Mouse (Mus musculus): ENCODE data around the gene Mettl5.

The Mettl5 gene

DNA sequence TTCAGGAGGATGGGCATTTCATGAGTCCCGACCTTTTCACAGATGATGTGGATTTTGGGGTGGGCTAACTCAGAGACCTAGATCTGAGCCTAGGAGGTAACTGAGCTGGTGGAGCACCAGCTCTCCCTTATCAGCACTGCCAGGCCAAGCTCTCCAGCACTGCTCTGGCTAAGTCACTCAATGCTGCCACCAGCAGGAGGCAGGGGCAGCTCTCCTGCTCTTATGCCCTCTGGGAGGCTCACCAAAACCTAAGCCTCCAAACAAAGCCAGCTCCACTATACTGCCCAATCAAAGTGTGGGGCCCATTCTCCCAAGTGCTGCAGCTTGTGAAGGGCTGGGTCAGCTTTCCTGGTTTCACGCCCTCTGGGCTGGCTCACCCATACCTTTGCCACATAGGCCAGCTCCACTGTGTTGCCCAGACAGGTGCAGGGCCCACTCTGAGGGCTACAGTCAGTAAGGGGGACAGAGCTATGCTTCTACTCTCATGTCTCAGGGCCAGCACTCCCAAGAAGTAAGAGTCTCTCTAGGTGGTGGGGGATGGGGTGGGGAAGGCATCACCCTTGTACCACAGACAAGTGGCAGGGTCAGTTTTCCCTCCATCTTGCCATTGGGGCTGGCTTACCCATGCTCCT, 33.9 kb downstream of the Mettl5 start:
- no peak for DNase-seq

- DNase-seq = peak; percentile 30 to 40
These were observed 36.2 kb downstream of the Mettl5 start for GRCm38 (mm10) chr2:69849215-69849614.

DNA sequence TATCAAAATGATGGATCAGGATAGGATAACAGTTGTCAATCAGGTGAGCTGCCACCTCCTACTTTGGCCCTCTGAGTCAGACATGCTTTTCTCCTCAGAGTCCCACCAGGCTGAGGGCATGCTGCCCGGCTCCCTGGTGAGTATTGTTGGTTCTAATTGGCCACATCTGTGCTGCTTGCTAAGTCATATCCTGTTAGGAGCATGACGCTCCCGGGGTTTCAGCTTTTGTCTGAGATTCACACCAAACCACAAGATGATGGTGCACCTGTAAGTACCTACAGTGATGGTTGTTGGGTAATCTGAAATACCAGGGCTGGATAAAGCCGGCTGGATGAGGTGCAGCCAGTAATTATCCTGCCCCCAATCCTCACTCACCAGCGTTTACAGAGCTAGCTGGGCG, 45.2 kb downstream of the Mettl5 start:
- DNase-seq = no peak

- no peak for DNase-seq
These were observed 46.7 kb downstream of the Mettl5 start for GRCm38 (mm10) chr2:69838707-69839106.

DNA sequence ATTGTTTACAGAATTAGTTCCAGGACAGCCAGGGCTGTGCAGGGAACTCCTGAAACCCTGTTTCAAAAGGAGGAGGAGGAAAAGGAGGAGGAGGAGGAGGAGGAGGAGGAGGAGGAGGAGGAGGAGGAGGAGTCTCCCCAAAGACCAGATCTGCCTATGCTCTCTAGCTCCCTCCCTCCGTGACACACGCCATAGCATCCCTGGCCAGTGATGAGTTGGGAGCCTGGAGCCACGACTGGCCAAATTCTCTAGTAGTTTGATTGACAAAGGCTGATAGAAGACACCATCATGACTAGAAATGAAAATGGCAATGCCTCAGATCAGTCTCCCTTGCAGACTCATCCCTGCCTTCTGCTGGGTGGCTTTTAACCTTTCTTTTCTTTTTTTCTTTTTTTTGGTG, 47.4 kb downstream of the Mettl5 start:
- DNase-seq = no peak

- no peak for DNase-seq
These were observed 48.0 kb downstream of the Mettl5 start for GRCm38 (mm10) chr2:69837244-69837967.

DNA sequence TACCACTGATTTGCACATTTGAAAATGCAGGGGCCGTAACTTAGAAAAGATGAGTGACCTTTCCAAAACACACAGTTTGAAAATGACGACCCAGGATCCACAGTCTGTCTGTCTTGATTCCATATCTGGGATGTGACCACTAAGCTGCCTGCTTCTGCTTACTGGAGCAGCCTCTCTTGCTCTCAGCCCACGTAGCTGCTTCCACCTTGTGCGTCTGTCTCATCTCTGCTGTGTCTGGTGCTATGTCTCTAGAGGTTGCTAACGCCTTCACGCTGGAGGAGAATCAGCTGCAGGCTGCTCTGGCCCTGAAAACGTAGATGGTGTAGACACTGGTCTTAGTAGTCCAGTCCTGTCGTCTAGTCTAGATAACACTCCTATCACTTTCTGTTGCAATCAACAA, 55.3 kb downstream of the Mettl5 start:
- no peak for DNase-seq

DNA sequence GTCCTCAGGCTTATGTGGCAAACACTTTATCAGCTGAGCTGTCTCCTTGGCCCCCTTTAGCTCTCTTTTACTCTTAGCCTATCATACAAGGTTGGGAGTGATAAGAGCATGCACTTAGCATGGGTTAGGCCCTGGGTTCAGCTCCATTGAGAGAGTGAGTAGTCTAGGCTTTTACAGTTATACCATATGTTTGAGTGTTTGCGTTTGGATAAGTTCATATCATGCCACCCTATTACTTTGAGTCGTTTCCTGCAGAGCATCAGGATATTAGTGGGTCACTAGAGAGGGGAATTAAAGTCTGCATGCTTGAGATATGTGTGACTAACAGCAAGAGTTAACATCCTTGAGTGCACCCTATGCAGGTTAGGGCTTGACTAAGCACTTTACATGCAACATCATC, 55.7 kb downstream of the Mettl5 start:
- no peak for DNase-seq

GRCm38 (mm10) chr2:69828031-69828430, 57.4 kb downstream of the Mettl5 start:
- DNase-seq = no peak

DNA sequence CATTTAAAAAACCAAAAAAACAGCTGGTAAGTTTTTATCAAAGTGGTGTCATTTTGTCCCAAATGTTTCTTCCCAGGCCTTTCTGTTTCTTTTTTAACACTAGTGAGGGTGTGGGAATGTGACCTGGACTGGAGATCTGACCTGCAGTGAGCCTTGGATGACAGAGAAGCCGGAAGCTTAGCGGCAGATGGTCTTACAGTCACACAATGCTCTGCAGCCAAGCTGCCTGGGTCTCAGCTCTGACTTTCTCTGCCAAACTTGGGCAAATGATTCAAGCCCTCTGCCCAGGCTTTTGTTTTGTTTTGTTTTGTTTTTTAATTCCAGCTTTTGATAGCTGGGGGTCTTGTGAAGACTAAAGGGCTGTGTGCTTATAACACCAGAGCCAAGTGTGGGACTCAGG, 59.0 kb downstream of the Mettl5 start:
- peak in 1 of 2 experiments; percentile 39 for DNase-seq

DNA sequence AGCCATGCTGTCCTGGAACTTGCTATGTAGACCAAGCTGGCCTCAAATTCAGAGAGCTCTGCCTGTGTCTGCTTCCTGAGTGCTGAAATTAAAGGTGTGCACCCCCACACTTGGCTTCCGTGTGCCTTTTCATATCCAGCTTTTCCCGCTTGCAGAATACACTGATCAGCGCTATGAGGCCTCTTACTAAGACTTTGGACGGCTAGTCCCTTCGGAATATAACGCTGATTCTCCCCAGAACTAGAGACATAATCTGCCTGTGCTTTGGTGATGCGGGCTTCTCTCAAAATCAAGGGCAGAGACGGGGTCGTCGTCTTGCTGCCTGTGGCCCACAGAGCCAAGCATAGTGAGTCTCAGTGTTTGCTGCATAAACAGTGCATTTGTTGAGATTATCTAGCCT, 59.5 kb downstream of the Mettl5 start:
- DNase-seq = no peak

- peak; percentile 25 to 40 for DNase-seq
These were observed 62.2 kb downstream of the Mettl5 start for GRCm38 (mm10) chr2:69823129-69823677.

DNA sequence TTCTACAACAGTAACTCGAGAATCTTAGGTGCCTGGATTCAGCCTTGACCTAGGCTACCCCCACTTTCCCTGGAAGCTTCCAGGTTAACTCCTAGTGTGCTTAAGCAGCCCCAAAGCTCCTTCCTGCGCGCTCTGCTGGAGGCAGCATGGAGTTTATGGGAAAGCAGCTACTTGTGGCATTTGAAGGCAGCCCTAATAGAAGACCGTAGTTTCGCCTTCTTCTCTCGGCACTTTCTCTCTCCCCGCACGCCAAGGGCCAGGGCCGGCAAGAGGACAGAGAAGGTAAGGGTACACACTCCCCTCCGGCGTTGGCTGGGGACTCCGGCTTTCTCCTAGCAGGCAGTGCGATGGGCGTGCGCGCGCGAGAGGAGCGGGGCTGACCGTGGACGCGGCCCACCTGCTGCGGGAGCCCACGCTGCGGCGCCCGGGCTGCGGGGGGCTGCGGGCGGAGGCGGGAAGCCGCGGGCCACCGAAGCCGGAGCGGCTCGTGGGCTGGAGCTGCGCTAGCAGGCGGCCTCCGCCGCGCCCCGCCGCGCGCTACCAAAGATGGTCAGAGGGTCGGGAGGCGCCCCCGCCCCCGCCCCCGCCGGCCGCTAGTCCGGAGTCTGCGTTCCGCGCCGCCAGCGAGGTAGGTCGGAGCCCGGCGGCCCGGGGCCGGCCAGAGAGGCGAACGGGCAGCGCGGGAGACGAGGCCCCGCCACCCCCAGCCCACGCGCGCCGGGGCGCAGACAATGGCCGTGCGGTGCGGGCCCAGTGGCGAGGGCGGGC, 62.9 kb downstream of the Mettl5 start:
- DNase-seq = peak; percentile 19 to 57

DNA sequence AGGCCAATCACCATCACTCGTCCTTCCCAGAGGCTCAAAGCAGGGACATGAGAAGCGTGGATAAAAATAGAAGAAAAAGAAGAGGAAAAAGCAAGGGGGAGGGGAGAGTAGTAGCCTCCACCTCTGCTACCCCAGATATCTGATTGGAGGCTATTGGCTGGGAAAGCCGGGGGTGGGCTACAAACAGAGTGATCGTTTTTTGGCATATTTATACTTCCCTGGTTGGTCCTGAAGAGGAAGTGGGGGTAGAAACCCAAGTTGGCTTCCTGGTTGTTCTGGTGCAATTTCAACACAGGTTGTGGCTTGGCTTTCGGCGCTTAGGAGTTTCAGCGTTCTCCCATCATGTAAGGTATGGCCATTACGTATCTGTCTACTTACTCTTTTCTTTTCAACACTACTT, 63.7 kb downstream of the Mettl5 start, which contains the start of gene Klhl23:
TSS of gene Klhl23 (plus strand) at position 234 of the 400 bp plus-strand sequence.
- DNase-seq = no peak

All from kidney, postnatal 25 days (tissue).